Mouse (Mus musculus) embryonic facial prominence, embryonic 15.5 days (tissue): ENCODE measurements around the gene Exoc6. TPM values are rescaled to one million over a fixed set of nuclear protein-coding genes. Genes with fewer than 3 reads are reported as not detected.

ENCODE experiments used
- ATAC-seq: fragments of 200-750 bp; cut with Nextera tagmentation; 2 replicates; pipeline ENCODE4 v1.8.0; 2017; ENCODE audit warnings: low read depth, moderate TSS enrichment; ENCODE audit not compliant: insufficient number of reproducible peaks, low FRiP score, low TSS enrichment
- H3K27ac ChIP-seq: fragments of 300-500 bp; sonication (generic); replicated peaks from 2 replicates; pipeline ENCODE4 v1.5.1; 2015; ENCODE audit warnings: mild to moderate bottlenecking, inconsistent platforms
- H3K27me3 ChIP-seq: fragments of 300-500 bp; sonication (generic); 2 replicates; pipeline ENCODE4 v1.6.1; 2015; ENCODE audit warnings: inconsistent platforms
- H3K36me3 ChIP-seq: fragments of 300-500 bp; sonication (generic); 2 replicates; pipeline ENCODE4 v1.6.1; 2015; ENCODE audit warnings: mild to moderate bottlenecking, inconsistent platforms
- H3K4me1 ChIP-seq: fragments of 300-500 bp; sonication (generic); 2 replicates; pipeline ENCODE4 v1.6.1; 2015; ENCODE audit warnings: inconsistent platforms
- H3K4me2 ChIP-seq: fragments of 300-500 bp; sonication (generic); replicated peaks from 2 replicates; pipeline ENCODE4 v1.6.1; 2015; ENCODE audit warnings: mild to moderate bottlenecking, inconsistent platforms
- H3K4me3 ChIP-seq: fragments of 300-500 bp; sonication (generic); replicated peaks from 2 replicates; pipeline ENCODE4 v1.5.1; 2015; ENCODE audit warnings: mild to moderate bottlenecking, inconsistent platforms
- H3K9ac ChIP-seq: fragments of 300-500 bp; sonication (generic); 2 replicates; pipeline ENCODE4 v1.6.1; 2015; ENCODE audit warnings: inconsistent platforms
- H3K9me3 ChIP-seq: fragments of 300-500 bp; sonication (generic); replicated peaks from 2 replicates; pipeline ENCODE4 v1.6.1; 2016; ENCODE audit warnings: inconsistent platforms
- WGBS: fragments of 180-500 bp; shearing (Covaris S2); methylation state at CpG from one replicate; pipeline ENCODE4 v1.1.7; 2015; 5-methylcytosine and 5-hydroxymethylcytosine counted together
- polyA plus RNA-seq: library from polyadenylated mRNA; unstranded; fragments of >200 nt; fragmentation: Nextera tagmentation; extraction: Ambion mirVana; gene quantifications from 2 replicates; pipeline ENCODE4 v1.2.1, GENCODE M21; 2015

Gene Exoc6
- polyA plus RNA-seq, 1 experiment from 2014 or later, result 7.8 TPM

GRCm38 (mm10) chr19:37585684-37586083 lies 35.5 kb downstream of the Exoc6 start:
- H3K9me3 ChIP-seq, result no peaks in the 10 kb centered on the region
- no peak for ATAC-seq
- no peaks in the 10 kb centered on the region for H3K36me3 ChIP-seq
- H3K4me1 ChIP-seq, result no peaks in the 10 kb centered on the region
- no peak overlapping the region for H3K4me2 ChIP-seq
- H3K27ac ChIP-seq, result no peak overlapping the region
- H3K4me3 ChIP-seq, result no peak overlapping the region
- no peak overlapping the region for H3K9ac ChIP-seq
- 69% methylated on average over 8 of the region's 8 CpGs for WGBS
- H3K27me3 ChIP-seq, result no peaks in the 10 kb centered on the region

GRCm38 (mm10) chr19:37590544-37590943 lies 40.3 kb downstream of the Exoc6 start:
- Histone ChIP-seq H3K4me2 (no peak overlapping the region), H3K27ac (no peak overlapping the region), H3K9me3 (no peaks in the 10 kb centered on the region), H3K9ac (no peak overlapping the region), H3K27me3 (no peaks in the 10 kb centered on the region), H3K4me1 (no peaks in the 10 kb centered on the region), H3K36me3 (no peaks in the 10 kb centered on the region), H3K4me3 (no peak overlapping the region)
- ATAC-seq, result no peak
- WGBS, result 96% methylated on average over 7 of the region's 7 CpGs

- Histone ChIP-seq H3K27ac (no peak overlapping the region), H3K4me1 (no peaks in the 10 kb centered on the region), H3K9me3 (no peaks in the 10 kb centered on the region), H3K9ac (no peak overlapping the region), H3K27me3 (no peaks in the 10 kb centered on the region), H3K4me3 (no peak overlapping the region), H3K4me2 (peak overlapping the region; percentile 13; the same call in 1 of the 2 replicates), H3K36me3 (no peaks in the 10 kb centered on the region)
- ATAC-seq, result no peak
- WGBS, result 29% methylated on average over 22 of the region's 22 CpGs
These were observed 52.0 kb downstream of the Exoc6 start for GRCm38 (mm10) chr19:37601968-37602848.

- Histone ChIP-seq H3K9ac (no peak overlapping the region), H3K9me3 (no peaks in the 10 kb centered on the region), H3K27me3 (no peaks in the 10 kb centered on the region), H3K4me3 (no peak overlapping the region), H3K4me2 (no peak overlapping the region), H3K27ac (no peak overlapping the region), H3K36me3 (no peaks in the 10 kb centered on the region), H3K4me1 (no peaks in the 10 kb centered on the region)
- WGBS, result 68% methylated on average over 7 of the region's 7 CpGs
- ATAC-seq, result no peak
These were observed 59.8 kb downstream of the Exoc6 start for GRCm38 (mm10) chr19:37609991-37610390.

- 45% methylated on average over 7 of the region's 7 CpGs for WGBS
- Histone ChIP-seq H3K27ac (no peak overlapping the region), H3K4me3 (no peak overlapping the region), H3K9ac (no peak overlapping the region), H3K36me3 (no peaks in the 10 kb centered on the region), H3K4me2 (no peak overlapping the region), H3K27me3 (no peaks in the 10 kb centered on the region), H3K4me1 (no peaks in the 10 kb centered on the region), H3K9me3 (no peaks in the 10 kb centered on the region)
- ATAC-seq, result no peak
These were observed 62.7 kb downstream of the Exoc6 start for GRCm38 (mm10) chr19:37612893-37613292.

GRCm38 (mm10) chr19:37615039-37615630 lies 64.9 kb downstream of the Exoc6 start:
- Histone ChIP-seq H3K36me3 (no peaks in the 10 kb centered on the region), H3K4me2 (no peak overlapping the region), H3K9me3 (no peaks in the 10 kb centered on the region), H3K9ac (no peak overlapping the region), H3K27ac (no peak overlapping the region), H3K4me1 (no peaks in the 10 kb centered on the region), H3K27me3 (no peaks in the 10 kb centered on the region), H3K4me3 (no peak overlapping the region)
- 83% methylated on average over 4 of the region's 4 CpGs for WGBS
- ATAC-seq, result no peak

- Histone ChIP-seq H3K4me1 (no peaks in the 10 kb centered on the region), H3K36me3 (no peaks in the 10 kb centered on the region), H3K4me3 (no peak overlapping the region), H3K9me3 (no peaks in the 10 kb centered on the region), H3K9ac (no peak overlapping the region), H3K27ac (no peak overlapping the region), H3K27me3 (no peaks in the 10 kb centered on the region), H3K4me2 (no peak overlapping the region)
- 47% methylated on average over 2 of the region's 2 CpGs for WGBS
- ATAC-seq, result no peak
These were observed 97.8 kb downstream of the Exoc6 start for GRCm38 (mm10) chr19:37647994-37648393.

GRCm38 (mm10) chr19:37650526-37650925 lies 100.3 kb downstream of the Exoc6 start:
- ATAC-seq, result no peak

GRCm38 (mm10) chr19:37654012-37654411 lies 103.8 kb downstream of the Exoc6 start:
- 30% methylated on average over 5 of the region's 5 CpGs for WGBS
- no peaks in the 10 kb centered on the region for H3K4me1 ChIP-seq
- ATAC-seq, result no peak

More at GRCm38 (mm10) chr19:37650526-37650925, 100.3 kb downstream of the Exoc6 start:
- H3K4me2 ChIP-seq, result no peak overlapping the region
- no peak overlapping the region for H3K27ac ChIP-seq
- no peaks in the 10 kb centered on the region for H3K36me3 ChIP-seq
- no peak overlapping the region for H3K4me3 ChIP-seq
- H3K27me3 ChIP-seq, result no peaks in the 10 kb centered on the region
- no peaks in the 10 kb centered on the region for H3K9me3 ChIP-seq
- H3K4me1 ChIP-seq, result no peaks in the 10 kb centered on the region
- 39% methylated on average over 2 of the region's 2 CpGs for WGBS
- no peak overlapping the region for H3K9ac ChIP-seq

GRCm38 (mm10) chr19:37656441-37656840 lies 106.2 kb downstream of the Exoc6 start:
- WGBS, result 13% methylated on average over 9 of the region's 9 CpGs
- H3K27ac ChIP-seq, result no peak overlapping the region
- no peaks in the 10 kb centered on the region for H3K36me3 ChIP-seq
- ATAC-seq, result no peak
- H3K4me3 ChIP-seq, result no peak overlapping the region
- no peaks in the 10 kb centered on the region for H3K9me3 ChIP-seq
- H3K4me1 ChIP-seq, result no peaks in the 10 kb centered on the region
- H3K4me2 ChIP-seq, result no peak overlapping the region
- no peak overlapping the region for H3K9ac ChIP-seq
- no peaks in the 10 kb centered on the region for H3K27me3 ChIP-seq

More at GRCm38 (mm10) chr19:37654012-37654411, 103.8 kb downstream of the Exoc6 start:
- Histone ChIP-seq H3K27ac (no peak overlapping the region), H3K4me3 (no peak overlapping the region), H3K9me3 (no peaks in the 10 kb centered on the region), H3K4me2 (no peak overlapping the region), H3K36me3 (no peaks in the 10 kb centered on the region), H3K9ac (no peak overlapping the region), H3K27me3 (no peaks in the 10 kb centered on the region)

- Histone ChIP-seq H3K27ac (no peak overlapping the region), H3K9me3 (no peaks in the 10 kb centered on the region), H3K4me2 (no peak overlapping the region), H3K4me1 (no peaks in the 10 kb centered on the region), H3K4me3 (no peak overlapping the region), H3K36me3 (no peaks in the 10 kb centered on the region), H3K9ac (no peak overlapping the region), H3K27me3 (no peaks in the 10 kb centered on the region)
- no peak for ATAC-seq
- WGBS, result 67% methylated on average over 6 of the region's 6 CpGs
These were observed 115.0 kb downstream of the Exoc6 start for GRCm38 (mm10) chr19:37665256-37665655.
